Mouse (Mus musculus): Measurements from ENCODE around the gene Idh1. TPM values are rescaled to one million over a fixed set of nuclear protein-coding genes. Genes with fewer than 3 reads are reported as not detected.

The Idh1 gene
- total and polyA plus RNA-seq, 3 experiments: 19.3 to 26.7 TPM; not detected in 1

- Histone ChIP-seq H3K79me2 (ENCODE audit: control insufficient read depth, insufficient read depth, low read length, poor library complexity) (no peaks in the 10 kb centered on the region), H3K4me3 (ENCODE audit: control insufficient read depth in 1 of 2, insufficient read depth in 1 of 2, low read depth in 2 of 2, low read length in 2 of 2) (no peak overlapping the region)
- DNase-seq (ENCODE audit: low read depth, low spot score): no peak
These were observed 54.6 kb downstream of the Idh1 start for GRCm38 (mm10) chr1:65131671-65132070.

GRCm38 (mm10) chr1:65130226-65130625 is 56.1 kb downstream of the Idh1 start:
- TF ChIP-seq BHLHE40 (IDR thresholded peaks at IDR 0.05; ENCODE audit: borderline replicate concordance, low read depth, low read length) (no peak), NRF1 (IDR thresholded peaks at IDR 0.05; ENCODE audit: insufficient read depth, low read depth, low read length, poor library complexity, severe bottlenecking) (no peak), ZKSCAN1 (IDR thresholded peaks at IDR 0.05; ENCODE audit: low read depth, low read length) (no peak), MAZ (IDR thresholded peaks at IDR 0.05; ENCODE audit: low read depth, low read length) (no peak)

More at GRCm38 (mm10) chr1:65131671-65132070, 54.6 kb downstream of the Idh1 start:
- no peak overlapping the region for H3K27ac ChIP-seq (ENCODE audit: control insufficient read depth, low read depth, low read length)
- H3K4me1 ChIP-seq (ENCODE audit: control insufficient read depth in 1 of 2, insufficient read depth in 2 of 2, low read length in 2 of 2): no peaks in the 10 kb centered on the region
- no peak for TF ChIP-seq SIN3A (IDR thresholded peaks at IDR 0.05; ENCODE audit: low read length)
- TF ChIP-seq MYC (IDR thresholded peaks at IDR 0.05; ENCODE audit: low read depth, low read length): no peak
- no peak for TF ChIP-seq USF2 (IDR thresholded peaks at IDR 0.05; ENCODE audit: borderline replicate concordance in 1 of 2, insufficient read depth in 1 of 2, low read depth in 1 of 2, low read length in 2 of 2)
- no peak for TF ChIP-seq RAD21 (IDR thresholded peaks at IDR 0.05; ENCODE audit: low read depth, low read length)
- TF ChIP-seq POLR2A (IDR thresholded peaks at IDR 0.05; ENCODE audit: control insufficient read depth in 1 of 2, insufficient read depth in 1 of 2, low read depth in 1 of 2, low read length in 2 of 2, poor library complexity in 1 of 2): no peak
- TF ChIP-seq POLR2AphosphoS2 (IDR thresholded peaks at IDR 0.05; ENCODE audit: low read length): no peak
- TF ChIP-seq RCOR1 (IDR thresholded peaks at IDR 0.05; ENCODE audit: low read depth, low read length): no peak
- TF ChIP-seq GABPA (IDR thresholded peaks at IDR 0.05; ENCODE audit: low read depth, low read length): no peak
- no peak overlapping the region for H3K9ac ChIP-seq (ENCODE audit: control insufficient read depth, low read depth, low read length, poor library complexity, severe bottlenecking)
- H3K9me3 ChIP-seq (replicated peaks; ENCODE audit: insufficient read depth, low read length): no peaks in the 10 kb centered on the region
- H3K27me3 ChIP-seq (ENCODE audit: control insufficient read depth in 1 of 2, insufficient read depth in 2 of 2, low read length in 2 of 2): no peaks in the 10 kb centered on the region
- no peaks in the 10 kb centered on the region for H3K36me3 ChIP-seq (ENCODE audit: control insufficient read depth in 1 of 2, insufficient read depth in 2 of 2, low read length in 2 of 2)

GRCm38 (mm10) chr1:65129634-65130180 is 56.6 kb downstream of the Idh1 start:
- Histone ChIP-seq H3K27me3 (ENCODE audit: control insufficient read depth in 1 of 2, insufficient read depth in 2 of 2, low read length in 2 of 2) (no peaks in the 10 kb centered on the region), H3K36me3 (ENCODE audit: control insufficient read depth in 1 of 2, insufficient read depth in 2 of 2, low read length in 2 of 2) (no peaks in the 10 kb centered on the region), H3K4me3 (ENCODE audit: control insufficient read depth in 1 of 2, insufficient read depth in 1 of 2, low read depth in 2 of 2, low read length in 2 of 2) (no peak overlapping the region), H3K9me3 (replicated peaks; ENCODE audit: insufficient read depth, low read length) (no peaks in the 10 kb centered on the region), H3K9ac (ENCODE audit: control insufficient read depth, low read depth, low read length, poor library complexity, severe bottlenecking) (no peak overlapping the region), H3K79me2 (ENCODE audit: control insufficient read depth, insufficient read depth, low read length, poor library complexity) (no peaks in the 10 kb centered on the region), H3K27ac (ENCODE audit: control insufficient read depth, low read depth, low read length) (no peak overlapping the region), H3K4me1 (ENCODE audit: control insufficient read depth in 1 of 2, insufficient read depth in 2 of 2, low read length in 2 of 2) (no peaks in the 10 kb centered on the region)
- TF ChIP-seq CTCF (IDR thresholded peaks at IDR 0.05 in 2 of 3, conservative IDR thresholded peaks at IDR 0.05 in 1 of 3; ENCODE audit: control insufficient read depth in 1 of 3, insufficient read depth in 1 of 3, low read depth in 2 of 3, low read length in 3 of 3, poor library complexity in 1 of 3, severe bottlenecking in 1 of 3) (no peak), ZNF384 (IDR thresholded peaks at IDR 0.05; ENCODE audit: low read depth, low read length) (no peak), KAT2A (conservative IDR thresholded peaks at IDR 0.05; ENCODE audit: low read depth, low read length) (no peak), SMC3 (IDR thresholded peaks at IDR 0.05; ENCODE audit: low read depth, low read length) (no peak), POLR2A (IDR thresholded peaks at IDR 0.05; ENCODE audit: control insufficient read depth in 1 of 2, insufficient read depth in 1 of 2, low read depth in 1 of 2, low read length in 2 of 2, poor library complexity in 1 of 2) (no peak), TAL1 (IDR thresholded peaks at IDR 0.05; ENCODE audit: low read length) (no peak), ETS1 (IDR thresholded peaks at IDR 0.05; ENCODE audit: low read depth, low read length) (no peak), RAD21 (IDR thresholded peaks at IDR 0.05; ENCODE audit: low read depth, low read length) (no peak), MXI1 (IDR thresholded peaks at IDR 0.05; ENCODE audit: low read depth, low read length) (no peak)
- DNase-seq (ENCODE audit: low read depth, low spot score): no peak

More at GRCm38 (mm10) chr1:65130226-65130625, 56.1 kb downstream of the Idh1 start:
- no peak for DNase-seq (ENCODE audit: low read depth, low spot score)
- H3K9ac ChIP-seq (ENCODE audit: control insufficient read depth, low read depth, low read length, poor library complexity, severe bottlenecking): no peak overlapping the region
- H3K4me1 ChIP-seq (ENCODE audit: control insufficient read depth in 1 of 2, insufficient read depth in 2 of 2, low read length in 2 of 2): no peaks in the 10 kb centered on the region
- no peak overlapping the region for H3K27ac ChIP-seq (ENCODE audit: control insufficient read depth, low read depth, low read length)
- H3K36me3 ChIP-seq (ENCODE audit: control insufficient read depth in 1 of 2, insufficient read depth in 2 of 2, low read length in 2 of 2): no peaks in the 10 kb centered on the region
- H3K4me3 ChIP-seq (ENCODE audit: control insufficient read depth in 1 of 2, insufficient read depth in 1 of 2, low read depth in 2 of 2, low read length in 2 of 2): no peak overlapping the region
- H3K27me3 ChIP-seq (ENCODE audit: control insufficient read depth in 1 of 2, insufficient read depth in 2 of 2, low read length in 2 of 2): no peaks in the 10 kb centered on the region
- H3K9me3 ChIP-seq (replicated peaks; ENCODE audit: insufficient read depth, low read length): no peaks in the 10 kb centered on the region
- H3K79me2 ChIP-seq (ENCODE audit: control insufficient read depth, insufficient read depth, low read length, poor library complexity): no peaks in the 10 kb centered on the region
